Comparison of ENCODE assay signal across 24 mouse cellular contexts in the genomic region with DNA sequence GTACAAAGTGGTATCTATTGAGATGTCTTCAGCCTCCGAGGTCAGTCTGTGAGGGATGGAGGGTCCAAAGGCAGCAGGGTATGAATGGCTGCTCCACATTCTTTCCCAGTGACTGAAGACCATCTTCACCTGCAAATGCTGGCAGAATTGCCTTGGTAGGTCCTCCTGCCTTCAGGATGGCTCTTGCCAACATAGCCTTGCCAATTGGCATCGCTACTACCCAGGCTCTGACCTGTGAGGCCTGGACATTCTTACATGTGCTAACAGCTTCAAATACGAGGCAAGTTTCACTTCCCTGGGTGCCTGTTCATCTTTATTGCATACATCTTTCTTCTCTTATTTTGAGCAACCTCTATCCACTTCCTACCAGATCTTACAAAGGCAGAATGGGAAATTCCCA.
A peak's percentile ranks its signal among the peaks of the same experiment; 100 is the strongest.
DNase-seq lines count a peak whose midpoint lies in the region; ATAC-seq and TF ChIP-seq lines count a peak whose summit lies in the region.
"Had no signal": no experiment of that assay in that cellular context is flagged by ENCODE, and none has a peak within 500 bp of the region (broad histone marks: within the 10 kb centered on the region; RNA-seq: fewer than 3 reads in every experiment).

No protein-coding gene starts in this region.

- H3K4me2 ChIP-seq in heart, embryonic 12.5 days = no peak overlapping the region
- H3K4me2 ChIP-seq: embryonic facial prominence, embryonic 12.5 days; forebrain, embryonic 13.5 days; forebrain, embryonic 15.5 days had no signal

- no peak for TF ChIP-seq CTCF in cerebellum, adult 2 months (IDR thresholded peaks at IDR 0.05; ENCODE audit: borderline replicate concordance, insufficient read depth, low read depth, low read length)
- no peak for TF ChIP-seq CTCF in gastrocnemius, adult 2 months (IDR thresholded peaks at IDR 0.05)
- no peak for TF ChIP-seq CTCF in testis, adult 2 months (IDR thresholded peaks at IDR 0.05; ENCODE audit: control insufficient read depth, insufficient read depth, insufficient replicate concordance, low read depth, low read length)

- peak; percentile 63 to 69 for DNase-seq in cerebellum, postnatal 10 days
- DNase-seq in cerebellum, adult 2 months = no peak
- peak; percentile 25 for DNase-seq in gastrocnemius, adult 2 months
- no peak for DNase-seq in gastrocnemius, postnatal 14 days
- peak; percentile 24 to 26 for DNase-seq in heart, adult 18-20 months
- no peak for DNase-seq in testis, postnatal 14 days (ENCODE audit: low spot score)
- DNase-seq: adrenal gland, adult 8-10 months; adrenal gland, postnatal 14 days; adrenal gland, postnatal 36 days; B cell, adult 2 months; cerebellum, adult 18-20 months; cerebellum, adult 9-10 months; forebrain, postnatal 0 days had no signal

- no peak overlapping the region for H3K4me3 ChIP-seq in cerebellum, adult 2 months (replicated peaks; ENCODE audit: insufficient read depth, low read depth, low read length)
- H3K4me3 ChIP-seq in gastrocnemius, adult 2 months = no peak overlapping the region
- no peak overlapping the region for H3K4me3 ChIP-seq in heart, embryonic 12.5 days
- H3K4me3 ChIP-seq in testis, adult 2 months (ENCODE audit: control insufficient read depth, low read depth, low read length) = peak overlapping the region; percentile 64
- H3K4me3 ChIP-seq: embryonic facial prominence, embryonic 10.5 days; embryonic facial prominence, embryonic 12.5 days; forebrain, embryonic 13.5 days; forebrain, embryonic 15.5 days had no signal

- WGBS in cerebellum, adult 2 months = 41% methylated on average over 3 of the region's 3 CpGs
- 74% methylated on average over 3 of the region's 3 CpGs for WGBS in heart, embryonic 12.5 days

- 0 out of 2 replicates have a peak, but pooled peaks cover 7% of the 10 kb centered on the region for H3K9me3 ChIP-seq in heart, embryonic 12.5 days (replicated peaks)
- H3K9me3 ChIP-seq: embryonic facial prominence, embryonic 10.5 days; embryonic facial prominence, embryonic 12.5 days had no signal

- no peak for ATAC-seq in heart, embryonic 12.5 days (ENCODE audit: insufficient number of reproducible peaks, low FRiP score)
- ATAC-seq: activated CD4-positive, CD25-positive, alpha-beta regulatory T cell, adult 4 months; CD4-positive, CD25-positive, alpha-beta regulatory T cell, adult 4 months; forebrain, embryonic 13.5 days; forebrain, embryonic 15.5 days; forebrain, postnatal 0 days; Patski had no signal

- no peaks in the 10 kb centered on the region for H3K27me3 ChIP-seq in cerebellum, adult 2 months (ENCODE audit: control insufficient read depth, insufficient read depth, low read length)
- peaks cover 3% of the 10 kb centered on the region; the same call in 1 of the 2 replicates for H3K27me3 ChIP-seq in heart, embryonic 12.5 days (replicated peaks)
- H3K27me3 ChIP-seq in testis, adult 2 months (ENCODE audit: control insufficient read depth, insufficient read depth, low read length) = no peaks in the 10 kb centered on the region
- H3K27me3 ChIP-seq: CH12.LX; embryonic facial prominence, embryonic 12.5 days; forebrain, embryonic 13.5 days; forebrain, embryonic 15.5 days; Patski had no signal

- no peak overlapping the region for H3K27ac ChIP-seq in cerebellum, adult 2 months (ENCODE audit: insufficient read depth, low read length)
- H3K27ac ChIP-seq in gastrocnemius, adult 2 months = no peak overlapping the region
- no peak overlapping the region for H3K27ac ChIP-seq in heart, embryonic 12.5 days (ENCODE audit: poor library complexity, severe bottlenecking)
- no peak overlapping the region for H3K27ac ChIP-seq in testis, adult 2 months (ENCODE audit: control insufficient read depth, insufficient read depth, low read depth, low read length)
- H3K27ac ChIP-seq: embryonic facial prominence, embryonic 10.5 days; embryonic facial prominence, embryonic 12.5 days; forebrain, embryonic 13.5 days; forebrain, embryonic 15.5 days had no signal

- no peaks in the 10 kb centered on the region for H3K36me3 ChIP-seq in heart, embryonic 12.5 days
- H3K36me3 ChIP-seq in testis, adult 2 months (ENCODE audit: control insufficient read depth, insufficient read depth, low read length) = no peaks in the 10 kb centered on the region
- H3K36me3 ChIP-seq: embryonic facial prominence, embryonic 10.5 days; embryonic facial prominence, embryonic 12.5 days; forebrain, embryonic 15.5 days; G1E had no signal

- H3K9ac ChIP-seq in heart, embryonic 12.5 days = no peak overlapping the region
- H3K9ac ChIP-seq: embryonic facial prominence, embryonic 12.5 days; forebrain, embryonic 13.5 days; forebrain, embryonic 15.5 days; forebrain, postnatal 0 days had no signal

- no peaks in the 10 kb centered on the region; the same call in 1 of the 2 replicates for H3K4me1 ChIP-seq in cerebellum, adult 2 months (ENCODE audit: control insufficient read depth, insufficient read depth, low read length)
- H3K4me1 ChIP-seq in heart, embryonic 12.5 days (replicated peaks) = peaks cover 21% of the 10 kb centered on the region
- peaks cover 2% of the 10 kb centered on the region; the same call in 1 of the 2 replicates for H3K4me1 ChIP-seq in testis, adult 2 months (ENCODE audit: control insufficient read depth, insufficient read depth, low read length)
- H3K4me1 ChIP-seq: embryonic facial prominence, embryonic 10.5 days; embryonic facial prominence, embryonic 12.5 days; forebrain, embryonic 13.5 days; forebrain, embryonic 15.5 days had no signal

- intact Hi-C loops in gastrocnemius, adult 2 months (cut with DNase I) = no loop called here
- intact Hi-C loops in gastrocnemius, postnatal 14 days (cut with DNase I; ENCODE audit: low total_unique reads) = no loop called here

- TF ChIP-seq POLR2A in cerebellum, adult 2 months (IDR thresholded peaks at IDR 0.05; ENCODE audit: borderline replicate concordance, insufficient read depth, low read length) = no peak
- no peak for TF ChIP-seq POLR2A in testis, adult 2 months (IDR thresholded peaks at IDR 0.05; ENCODE audit: control insufficient read depth, low read depth, low read length)

Comparison
In these comparisons a context has a peak if more than half of its experiments do, and no peak if none do; other contexts are left out.
1. DNase-seq: peak in cerebellum, postnatal 10 days (2 of 2), gastrocnemius, adult 2 months (single experiment) and heart, adult 18-20 months (2 of 2); none in cerebellum, adult 2 months (0 of 2), gastrocnemius, postnatal 14 days (single experiment) and testis, postnatal 14 days (single experiment).